Mouse (Mus musculus) brain, embryonic 14.5 days (tissue): ENCODE measurements around the gene Golph3l.

Experiments
- CTCF ChIP-seq: fragments of 200-500 bp; IDR thresholded peaks from 2 replicates; pipeline ENCODE4 v1.5.1; 2012; ENCODE audit warnings: inconsistent platforms, mild to moderate bottlenecking, moderate library complexity, borderline replicate concordance; ENCODE audit not compliant: insufficient read depth, insufficient read length; ENCODE audit errors: extremely low read depth
- POLR2A ChIP-seq: fragments of 200-500 bp; IDR thresholded peaks from 2 replicates; pipeline ENCODE4 v1.6.1; 2012; ENCODE audit warnings: mild to moderate bottlenecking, inconsistent platforms, borderline replicate concordance; ENCODE audit not compliant: poor library complexity, insufficient read depth, insufficient read length, severe bottlenecking; ENCODE audit errors: extremely low read depth

DNA sequence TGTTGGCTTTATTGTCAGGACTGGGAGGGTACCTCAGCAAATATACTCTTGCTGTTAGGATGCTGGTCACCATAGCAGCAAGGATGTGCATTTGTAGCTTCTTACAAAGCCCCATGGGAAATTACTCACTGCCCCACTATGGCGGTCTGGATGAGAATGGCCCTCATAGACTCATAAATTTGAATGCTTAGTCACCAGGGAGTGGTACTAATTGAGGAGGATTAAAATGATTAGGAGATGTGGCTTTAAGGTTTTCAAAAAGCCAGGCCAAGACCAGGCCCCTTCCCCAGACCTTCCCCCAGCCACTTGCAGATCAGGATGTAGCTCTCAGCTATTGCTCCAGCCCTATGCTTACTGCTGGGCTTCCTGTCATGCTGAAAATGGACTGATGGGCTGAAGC is 38.6 kb upstream of the Golph3l start:
- no peak for TF ChIP-seq CTCF
- TF ChIP-seq POLR2A, result no peak
